Mouse (Mus musculus) heart, embryonic 16.5 days (tissue): Measurements from ENCODE around the gene Manf. TPM values are rescaled to one million over a fixed set of nuclear protein-coding genes. Genes with fewer than 3 reads are reported as not detected.
A peak's percentile ranks its signal among the peaks of the same experiment; 100 is the strongest.

Experiments used
- ATAC-seq: fragments of 200-750 bp; cut with Nextera tagmentation; replicated peaks from 2 replicates; pipeline ENCODE4 v1.8.0; 2017; ENCODE audit warnings: moderate number of reproducible peaks; ENCODE audit not compliant: insufficient read depth, low FRiP score; ENCODE audit errors: extremely low read depth
- H3K27ac ChIP-seq: fragments of 300-500 bp; sonication (generic); 2 replicates; pipeline ENCODE4 v1.5.1; 2014; ENCODE audit warnings: mild to moderate bottlenecking, low read length, control low read depth, moderate library complexity
- H3K27me3 ChIP-seq: fragments of 300-500 bp; sonication (generic); 2 replicates; pipeline ENCODE4 v1.6.1; 2014; ENCODE audit warnings: low read length, mixed read lengths; ENCODE audit not compliant: control insufficient read depth, insufficient read depth
- H3K36me3 ChIP-seq: fragments of 300-500 bp; sonication (generic); 2 replicates; pipeline ENCODE4 v1.6.1; 2014; ENCODE audit not compliant: control insufficient read depth, insufficient read depth
- H3K4me1 ChIP-seq: fragments of 300-500 bp; sonication (generic); 2 replicates; pipeline ENCODE4 v1.6.1; 2014; ENCODE audit warnings: low read length, mixed read lengths; ENCODE audit not compliant: control insufficient read depth, insufficient read depth
- H3K4me2 ChIP-seq: fragments of 300-500 bp; sonication (generic); 2 replicates; pipeline ENCODE4 v1.6.1; 2014; ENCODE audit warnings: low read depth, mild to moderate bottlenecking, control low read depth, low read length
- H3K4me3 ChIP-seq: fragments of 300-500 bp; sonication (generic); 2 replicates; pipeline ENCODE4 v1.5.1; 2014; ENCODE audit warnings: mild to moderate bottlenecking, control low read depth, low read length
- H3K9ac ChIP-seq: fragments of 300-500 bp; sonication (generic); 2 replicates; pipeline ENCODE4 v1.6.1; 2014; ENCODE audit warnings: low read length, control low read depth
- H3K9me3 ChIP-seq: fragments of 300-500 bp; sonication (generic); replicated peaks from 2 replicates; pipeline ENCODE4 v1.6.1; 2016; ENCODE audit warnings: low read length; ENCODE audit not compliant: control insufficient read depth
- WGBS: fragments of 180-500 bp; shearing (Covaris S2); extraction: QIAGEN DNeasy Blood & Tissue Kit; methylation state at CpG from one replicate; pipeline ENCODE4 v1.1.7; 2014; 5-methylcytosine and 5-hydroxymethylcytosine counted together
- polyA plus RNA-seq: library from polyadenylated mRNA; unstranded; fragments of >200 nt; fragmentation: Nextera tagmentation; extraction: Ambion mirVana; gene quantifications from 2 replicates; pipeline ENCODE4 v1.2.1, GENCODE M21; 2015

Gene Manf
- polyA plus RNA-seq, 1 experiment from 2014 or later: 245 TPM

- ATAC-seq: no peak
- Histone ChIP-seq H3K27me3 (no peaks in the 10 kb centered on the region), H3K36me3 (no peaks in the 10 kb centered on the region)
These were observed 11.5 kb upstream of the Manf start for GRCm38 (mm10) chr9:106903099-106903790.

GRCm38 (mm10) chr9:106901596-106901995, 9.8 kb upstream of the Manf start:
- Histone ChIP-seq H3K27ac (no peak overlapping the region), H3K4me3 (no peak overlapping the region), H3K4me1 (no peaks in the 10 kb centered on the region), H3K9ac (no peak overlapping the region), H3K4me2 (no peak overlapping the region), H3K27me3 (no peaks in the 10 kb centered on the region), H3K36me3 (no peaks in the 10 kb centered on the region), H3K9me3 (no peaks in the 10 kb centered on the region)
- ATAC-seq: no peak
- 81% methylated on average over 7 of the region's 7 CpGs for WGBS

More at GRCm38 (mm10) chr9:106903099-106903790, 11.5 kb upstream of the Manf start:
- WGBS: 63% methylated on average over 4 of the region's 4 CpGs
- H3K9me3 ChIP-seq: no peaks in the 10 kb centered on the region
- no peak overlapping the region for H3K9ac ChIP-seq
- no peak overlapping the region for H3K27ac ChIP-seq
- H3K4me1 ChIP-seq: no peaks in the 10 kb centered on the region
- H3K4me2 ChIP-seq: no peak overlapping the region
- H3K4me3 ChIP-seq: no peak overlapping the region

- H3K9me3 ChIP-seq: no peaks in the 10 kb centered on the region
These were observed 7.1 kb upstream of the Manf start for GRCm38 (mm10) chr9:106898901-106899300.

GRCm38 (mm10) chr9:106893327-106893726, 1.5 kb upstream of the Manf start:
- Histone ChIP-seq H3K4me2 (no peak overlapping the region), H3K36me3 (peaks cover 17% of the 10 kb centered on the region), H3K27ac (no peak overlapping the region), H3K27me3 (no peaks in the 10 kb centered on the region), H3K4me3 (no peak overlapping the region), H3K4me1 (peaks cover 14% of the 10 kb centered on the region), H3K9me3 (no peaks in the 10 kb centered on the region), H3K9ac (no peak overlapping the region)
- 62% methylated on average over 3 of the region's 3 CpGs for WGBS
- no peak for ATAC-seq

More at GRCm38 (mm10) chr9:106898901-106899300, 7.1 kb upstream of the Manf start:
- Histone ChIP-seq H3K4me2 (no peak overlapping the region), H3K36me3 (no peaks in the 10 kb centered on the region), H3K4me1 (no peaks in the 10 kb centered on the region), H3K4me3 (no peak overlapping the region), H3K9ac (no peak overlapping the region), H3K27me3 (no peaks in the 10 kb centered on the region), H3K27ac (no peak overlapping the region)
- ATAC-seq: no peak
- 78% methylated on average over 1 of the region's 1 CpGs for WGBS

GRCm38 (mm10) chr9:106892552-106892875, 735 bp upstream of the Manf start:
- Histone ChIP-seq H3K4me2 (peak overlapping the region; percentile 78), H3K4me1 (peaks cover 19% of the 10 kb centered on the region), H3K27ac (peak overlapping the region; percentile 97), H3K36me3 (peaks cover 21% of the 10 kb centered on the region), H3K4me3 (peak overlapping the region; percentile 84), H3K27me3 (no peaks in the 10 kb centered on the region), H3K9ac (peak overlapping the region; percentile 86), H3K9me3 (no peaks in the 10 kb centered on the region)
- under 1% methylated on average over 9 of the region's 9 CpGs for WGBS
- ATAC-seq: peak; percentile 2; the same call in 1 of the 2 replicates

GRCm38 (mm10) chr9:106891341-106891741, 438 bp downstream of the Manf start:
- Histone ChIP-seq H3K27ac (peak overlapping the region; percentile 87), H3K36me3 (peaks cover 21% of the 10 kb centered on the region), H3K4me1 (peaks cover 20% of the 10 kb centered on the region), H3K9me3 (no peaks in the 10 kb centered on the region), H3K4me3 (peak overlapping the region; percentile 84), H3K27me3 (no peaks in the 10 kb centered on the region), H3K4me2 (peak overlapping the region; percentile 71), H3K9ac (peak overlapping the region; percentile 92)
- 1% methylated on average over 17 of the region's 17 CpGs for WGBS
- ATAC-seq: no peak

- Histone ChIP-seq H3K9ac (peak overlapping the region; percentile 92), H3K36me3 (peaks cover 21% of the 10 kb centered on the region), H3K9me3 (no peaks in the 10 kb centered on the region), H3K4me1 (peaks cover 22% of the 10 kb centered on the region), H3K27ac (no peak overlapping the region), H3K27me3 (no peaks in the 10 kb centered on the region), H3K4me2 (peak overlapping the region; percentile 71), H3K4me3 (peak overlapping the region; percentile 84)
- 42% methylated on average over 8 of the region's 8 CpGs for WGBS
- no peak for ATAC-seq
These were observed 1.1 kb downstream of the Manf start for GRCm38 (mm10) chr9:106890496-106891240.

GRCm38 (mm10) chr9:106889321-106889720, 2.5 kb downstream of the Manf start:
- H3K4me3 ChIP-seq: no peak overlapping the region
- WGBS: 78% methylated on average over 9 of the region's 9 CpGs
- H3K4me1 ChIP-seq: peaks cover 35% of the 10 kb centered on the region

GRCm38 (mm10) chr9:106888346-106888745, 3.4 kb downstream of the Manf start:
- Histone ChIP-seq H3K36me3 (peaks cover 21% of the 10 kb centered on the region), H3K4me3 (no peak overlapping the region), H3K9me3 (no peaks in the 10 kb centered on the region), H3K4me1 (peaks cover 43% of the 10 kb centered on the region), H3K9ac (no peak overlapping the region), H3K4me2 (no peak overlapping the region), H3K27ac (no peak overlapping the region), H3K27me3 (no peaks in the 10 kb centered on the region)
- no peak for ATAC-seq
- 93% methylated on average over 3 of the region's 3 CpGs for WGBS

More at GRCm38 (mm10) chr9:106889321-106889720, 2.5 kb downstream of the Manf start:
- no peaks in the 10 kb centered on the region for H3K27me3 ChIP-seq
- H3K36me3 ChIP-seq: peaks cover 21% of the 10 kb centered on the region
- no peaks in the 10 kb centered on the region for H3K9me3 ChIP-seq
- ATAC-seq: no peak
- H3K27ac ChIP-seq: no peak overlapping the region
- H3K4me2 ChIP-seq: no peak overlapping the region
- H3K9ac ChIP-seq: no peak overlapping the region
